Mouse (Mus musculus): Measurements from ENCODE around the gene Fbxw24.
"Not testable (repeated sequence)": the region's sequence is repeated elsewhere in the genome, so short reads cannot be mapped to it uniquely, and the experiment has no call there.

DNA sequence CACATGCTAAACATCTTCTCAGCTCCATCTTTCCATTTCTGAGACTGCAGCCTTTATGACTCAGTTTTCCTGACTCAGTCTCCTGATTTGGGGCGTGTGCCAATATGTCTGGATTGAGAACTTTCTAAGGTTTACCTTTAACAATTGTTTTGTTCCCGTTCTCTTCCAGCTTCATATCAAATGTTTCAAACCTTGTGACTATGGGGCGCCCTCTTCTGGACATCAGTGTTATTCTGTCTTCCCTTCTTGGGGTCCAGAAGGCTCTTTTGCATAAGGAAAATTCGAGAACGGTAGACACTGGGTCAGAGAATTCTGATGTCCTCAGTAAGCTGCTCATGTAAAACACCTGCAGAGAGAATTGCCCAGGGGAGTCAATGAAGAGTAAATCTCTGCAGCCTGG is 19.0 kb downstream of the Fbxw24 start:
- not testable (repeated sequence) for TF ChIP-seq POLR2A (IDR thresholded peaks at IDR 0.05; ENCODE audit: low read depth, low read length); CTCF (IDR thresholded peaks at IDR 0.05; ENCODE audit: extremely low read depth, insufficient read depth, insufficient read length, insufficient replicate concordance)
